In genomic region chr2:21142616-21143015, GRCm38 (mm10) we compare ENCODE assay signal across 8 mouse cellular contexts.
A peak's percentile ranks its signal among the peaks of the same experiment; 100 is the strongest.
DNase-seq lines count a peak whose midpoint lies in the region; ATAC-seq and TF ChIP-seq lines count a peak whose summit lies in the region.

No protein-coding gene starts in this region.

- TF ChIP-seq CTCF in kidney, postnatal 0 days (IDR thresholded peaks at IDR 0.05; ENCODE audit: low read depth) = no peak
- no peak for TF ChIP-seq CTCF in embryonic fibroblast, embryonic 13.5 days (IDR thresholded peaks at IDR 0.05; ENCODE audit: borderline replicate concordance, insufficient read depth, low read length)
- no peak for TF ChIP-seq CTCF in hindbrain, postnatal 0 days (IDR thresholded peaks at IDR 0.05; ENCODE audit: low read depth)

- peak overlapping the region; percentile 62; the same call in 1 of the 2 replicates for H3K9ac ChIP-seq in kidney, postnatal 0 days (ENCODE audit: low read depth, low read length)
- peak overlapping the region; percentile 87 for H3K9ac ChIP-seq in hindbrain, postnatal 0 days (replicated peaks; ENCODE audit: low read length)
- H3K9ac ChIP-seq in midbrain, embryonic 12.5 days (replicated peaks) = peak overlapping the region; percentile 79

- no peak overlapping the region for H3K27ac ChIP-seq in kidney, postnatal 0 days
- no peak overlapping the region for H3K27ac ChIP-seq in embryonic fibroblast, embryonic 13.5 days (ENCODE audit: insufficient read depth, low read length)
- H3K27ac ChIP-seq in hindbrain, postnatal 0 days = peak overlapping the region; percentile 94
- peak overlapping the region; percentile 92 for H3K27ac ChIP-seq in midbrain, embryonic 12.5 days (replicated peaks)

- intact Hi-C loops in gastrocnemius, postnatal 36 days (cut with DNase I) = no loop called here

- no peak for DNase-seq in kidney, postnatal 0 days (ENCODE audit: low spot score)
- no peak for DNase-seq in kidney, postnatal 36 days
- DNase-seq in hindbrain, postnatal 0 days (ENCODE audit: low spot score) = peak; percentile 53
- DNase-seq in adrenal gland, adult 2 months = no peak
- DNase-seq in adrenal gland, postnatal 25 days = no peak
- no peak for DNase-seq in gastrocnemius, postnatal 36 days

- H3K4me2 ChIP-seq in kidney, postnatal 0 days (ENCODE audit: low read length) = peak overlapping the region; percentile 96
- H3K4me2 ChIP-seq in hindbrain, postnatal 0 days (ENCODE audit: low read depth, low read length) = peak overlapping the region; percentile 98
- H3K4me2 ChIP-seq in midbrain, embryonic 12.5 days (replicated peaks) = peak overlapping the region; percentile 88

- no peaks in the 10 kb centered on the region for H3K27me3 ChIP-seq in kidney, postnatal 0 days (ENCODE audit: insufficient read depth, low read length)
- no peaks in the 10 kb centered on the region for H3K27me3 ChIP-seq in hindbrain, postnatal 0 days (ENCODE audit: insufficient read depth, low read length)
- H3K27me3 ChIP-seq in midbrain, embryonic 12.5 days = no peaks in the 10 kb centered on the region

- TF ChIP-seq POLR2A in embryonic fibroblast, embryonic 13.5 days (IDR thresholded peaks at IDR 0.05; ENCODE audit: low read depth, low read length) = no peak

- 20% methylated on average over 2 of the region's 2 CpGs for WGBS in kidney, postnatal 0 days
- WGBS in hindbrain, postnatal 0 days = 9% methylated on average over 2 of the region's 2 CpGs
- WGBS in midbrain, embryonic 12.5 days = 30% methylated on average over 2 of the region's 2 CpGs

- ATAC-seq in kidney, postnatal 0 days (replicated peaks; ENCODE audit: low FRiP score, low read depth) = no peak
- ATAC-seq in hindbrain, postnatal 0 days = peak; percentile 29
- ATAC-seq in midbrain, embryonic 12.5 days (ENCODE audit: low FRiP score, low read depth) = peak; percentile 19

- H3K4me1 ChIP-seq in kidney, postnatal 0 days (replicated peaks; ENCODE audit: insufficient read depth, low read length) = no peaks in the 10 kb centered on the region
- peaks cover 9% of the 10 kb centered on the region for H3K4me1 ChIP-seq in embryonic fibroblast, embryonic 13.5 days (ENCODE audit: control insufficient read depth, insufficient read depth, low read length)
- peaks cover 11% of the 10 kb centered on the region for H3K4me1 ChIP-seq in hindbrain, postnatal 0 days (ENCODE audit: insufficient read depth, low read length)
- peaks cover 20% of the 10 kb centered on the region for H3K4me1 ChIP-seq in midbrain, embryonic 12.5 days

- H3K4me3 ChIP-seq in kidney, postnatal 0 days (replicated peaks; ENCODE audit: low read depth, low read length) = peak overlapping the region; percentile 51; the same call in 1 of the 2 replicates
- H3K4me3 ChIP-seq in embryonic fibroblast, embryonic 13.5 days (ENCODE audit: insufficient read depth, low read length) = 0 out of 2 replicates have a peak overlapping the region, but pooled peaks have one; percentile 38
- H3K4me3 ChIP-seq in hindbrain, postnatal 0 days (ENCODE audit: low read length) = peak overlapping the region; percentile 58
- H3K4me3 ChIP-seq in midbrain, embryonic 12.5 days = peak overlapping the region; percentile 53

- H3K36me3 ChIP-seq in kidney, postnatal 0 days (ENCODE audit: insufficient read depth, low read length) = no peaks in the 10 kb centered on the region
- H3K36me3 ChIP-seq in hindbrain, postnatal 0 days (ENCODE audit: insufficient read depth, low read length) = no peaks in the 10 kb centered on the region
- no peaks in the 10 kb centered on the region for H3K36me3 ChIP-seq in midbrain, embryonic 12.5 days

- H3K9me3 ChIP-seq in kidney, postnatal 0 days (replicated peaks; ENCODE audit: low read length) = no peaks in the 10 kb centered on the region
- H3K9me3 ChIP-seq in hindbrain, postnatal 0 days (ENCODE audit: low read length) = no peaks in the 10 kb centered on the region
- peaks cover 11% of the 10 kb centered on the region for H3K9me3 ChIP-seq in midbrain, embryonic 12.5 days

Comparison
In these comparisons a context has a peak if more than half of its experiments do, and no peak if none do; other contexts are left out.
1. H3K27ac ChIP-seq: peak in hindbrain, postnatal 0 days (single experiment) and midbrain, embryonic 12.5 days (single experiment); none in kidney, postnatal 0 days (single experiment) and embryonic fibroblast, embryonic 13.5 days (single experiment).
2. Peak in every context shown above with its lines, with median percentiles within 50 percentile points of each other: H3K4me2 ChIP-seq, H3K4me3 ChIP-seq and H3K9ac ChIP-seq.